In genomic region chr10:116962803-116963202, GRCm38 (mm10) we compare ENCODE assay signal across 18 mouse cellular contexts. TPM values are rescaled to one million over a fixed set of nuclear protein-coding genes. Genes with fewer than 3 reads are reported as not detected.
DNase-seq lines count a peak whose midpoint lies in the region; ATAC-seq and TF ChIP-seq lines count a peak whose summit lies in the region.
"Had no signal": no experiment of that assay in that cellular context is flagged by ENCODE, and none has a peak within 500 bp of the region (broad histone marks: within the 10 kb centered on the region; RNA-seq: fewer than 3 reads in every experiment).

No protein-coding gene starts in this region.

- no peaks in the 10 kb centered on the region for H3K27me3 ChIP-seq in kidney, adult 2 months (replicated peaks; ENCODE audit: control insufficient read depth, insufficient read depth, low read length)
- H3K27me3 ChIP-seq in hindbrain, postnatal 0 days (ENCODE audit: insufficient read depth, low read length), result no peaks in the 10 kb centered on the region
- H3K27me3 ChIP-seq: embryonic facial prominence, embryonic 12.5 days; neural tube, embryonic 15.5 days had no signal

- no peaks in the 10 kb centered on the region for H3K9me3 ChIP-seq in hindbrain, postnatal 0 days (ENCODE audit: low read length)
- H3K9me3 ChIP-seq: embryonic facial prominence, embryonic 12.5 days; liver, embryonic 15.5 days; neural tube, embryonic 15.5 days had no signal

- H3K27ac ChIP-seq in kidney, adult 2 months (ENCODE audit: insufficient read depth, low read depth, low read length), result no peak overlapping the region
- no peak overlapping the region for H3K27ac ChIP-seq in hindbrain, postnatal 0 days
- H3K27ac ChIP-seq: embryonic facial prominence, embryonic 12.5 days; liver, embryonic 15.5 days; neural tube, embryonic 15.5 days had no signal

- H3K4me1 ChIP-seq in kidney, adult 2 months (ENCODE audit: control insufficient read depth, insufficient read depth, low read length), result peaks cover 15% of the 10 kb centered on the region
- no peaks in the 10 kb centered on the region for H3K4me1 ChIP-seq in hindbrain, postnatal 0 days (ENCODE audit: insufficient read depth, low read length)
- H3K4me1 ChIP-seq: liver, embryonic 15.5 days; neural tube, embryonic 15.5 days had no signal

- peak; percentile 52 for DNase-seq in kidney, adult 9 months
- DNase-seq in kidney, adult 2 months, result no peak
- DNase-seq in retina, embryonic 14.5 days (ENCODE audit: low spot score), result peak; percentile 20
- no peak for DNase-seq in retina, postnatal 1 day
- peak; percentile 26 for DNase-seq in lung, postnatal 14 days
- no peak for DNase-seq in hindbrain, postnatal 0 days (ENCODE audit: low spot score)
- no peak for DNase-seq in cerebellum, adult 11-12 months
- DNase-seq: cerebellum, adult 18-20 months; heart, postnatal 36 days; right cerebral cortex, postnatal 4 days had no signal

- TF ChIP-seq CTCF in kidney, adult 2 months (conservative IDR thresholded peaks at IDR 0.05; ENCODE audit: insufficient read depth, insufficient read length, low read depth, low read length), result no peak
- no peak for TF ChIP-seq CTCF in hindbrain, postnatal 0 days (IDR thresholded peaks at IDR 0.05; ENCODE audit: low read depth)

- TF ChIP-seq POLR2A in kidney, adult 2 months (IDR thresholded peaks at IDR 0.05; ENCODE audit: low read depth, low read length), result no peak

- no peaks in the 10 kb centered on the region for H3K36me3 ChIP-seq in kidney, adult 2 months (ENCODE audit: control insufficient read depth, insufficient read depth, low read length)
- no peaks in the 10 kb centered on the region for H3K36me3 ChIP-seq in hindbrain, postnatal 0 days (ENCODE audit: insufficient read depth, low read length)
- H3K36me3 ChIP-seq: embryonic facial prominence, embryonic 12.5 days; liver, embryonic 15.5 days; neural tube, embryonic 15.5 days had no signal

- no peak overlapping the region for H3K4me2 ChIP-seq in hindbrain, postnatal 0 days (ENCODE audit: low read depth, low read length)
- H3K4me2 ChIP-seq: embryonic facial prominence, embryonic 12.5 days; liver, embryonic 15.5 days; neural tube, embryonic 15.5 days had no signal

- H3K9ac ChIP-seq in hindbrain, postnatal 0 days (replicated peaks; ENCODE audit: low read length), result no peak overlapping the region
- H3K9ac ChIP-seq: embryonic facial prominence, embryonic 12.5 days; liver, embryonic 15.5 days; neural tube, embryonic 15.5 days had no signal

- no peak for ATAC-seq in hindbrain, postnatal 0 days
- ATAC-seq in frontal cortex, adult (ENCODE audit: low TSS enrichment), result no peak
- ATAC-seq: forebrain, embryonic 16.5 days had no signal

- no peak overlapping the region for H3K4me3 ChIP-seq in kidney, adult 2 months (ENCODE audit: insufficient read depth, low read depth, low read length)
- no peak overlapping the region for H3K4me3 ChIP-seq in hindbrain, postnatal 0 days (ENCODE audit: low read length)
- H3K4me3 ChIP-seq: embryonic facial prominence, embryonic 12.5 days; liver, embryonic 15.5 days; neural tube, embryonic 15.5 days had no signal

- 58% methylated on average over 17 of the region's 17 CpGs for WGBS in kidney, adult 2 months
- 63% methylated on average over 17 of the region's 17 CpGs for WGBS in hindbrain, postnatal 0 days

RNA-seq across cellular contexts. Expression of gene Gm10271, which starts 9.6 kb away (rescaled TPM):
- polyA plus RNA-seq in kidney, adult 2 months (2012; rRNA removed), result not detected in 2 replicates
- total RNA-seq in hindbrain, postnatal 0 days (2014; rRNA removed), result not detected in 2 replicates
- polyA plus RNA-seq in hindbrain, postnatal 0 days (2015; fragmentation: Nextera tagmentation; extraction: Ambion mirVana), result not detected in 2 replicates
- total RNA-seq: heart, postnatal 36 days; left cerebral cortex, adult 18-20 months had no signal
- polyA plus RNA-seq: embryonic facial prominence, embryonic 12.5 days; forebrain, embryonic 16.5 days; kidney, embryonic 16.5 days; liver, embryonic 15.5 days; midbrain, embryonic 14.5 days; neural tube, embryonic 15.5 days had no signal

RNA-seq across cellular contexts. Expression of gene Rab3ip, which starts 12.2 kb away (rescaled TPM):
- 641 and 892 TPM in 2 replicates for polyA plus RNA-seq in kidney, adult 2 months (2012; rRNA removed)
- total RNA-seq in hindbrain, postnatal 0 days (2014; rRNA removed), result 130 and 134 TPM in 2 replicates
- 38.7 and 39.9 TPM in 2 replicates for polyA plus RNA-seq in hindbrain, postnatal 0 days (2015; fragmentation: Nextera tagmentation; extraction: Ambion mirVana)

RNA-seq across cellular contexts. Expression of gene Best3, which starts 23.3 kb away (rescaled TPM):
- polyA plus RNA-seq in kidney, adult 2 months (2012; rRNA removed), result 0.97 and 1.1 TPM in 2 replicates
- 0.05 TPM in 1 of 2 replicates, not detected in the other for total RNA-seq in hindbrain, postnatal 0 days (2014; rRNA removed)
- polyA plus RNA-seq in hindbrain, postnatal 0 days (2015; fragmentation: Nextera tagmentation; extraction: Ambion mirVana), result 0.15 and 0.23 TPM in 2 replicates
- polyA plus RNA-seq: forebrain, embryonic 16.5 days had no signal

Comparison
In these comparisons a context has a peak if more than half of its experiments do, and no peak if none do; other contexts are left out.
1. DNase-seq: peak in kidney, adult 9 months (single experiment), retina, embryonic 14.5 days (single experiment) and lung, postnatal 14 days (single experiment); none in kidney, adult 2 months (single experiment), retina, postnatal 1 day (single experiment), hindbrain, postnatal 0 days (single experiment) and cerebellum, adult 11-12 months (single experiment).
2. RNA of gene Rab3ip, which starts 12.2 kb away (polyA plus RNA-seq): 641 to 892 TPM in kidney, adult 2 months; 38.7 to 39.9 TPM in hindbrain, postnatal 0 days; every median in the first group is over 10 times any median in the second.